Mouse (Mus musculus) cortical plate, adult 2 months (tissue): Measurements from ENCODE around the gene Fads3. TPM values are rescaled to one million over a fixed set of nuclear protein-coding genes. Genes with fewer than 3 reads are reported as not detected.

Experiments used
- H3K27ac ChIP-seq: fragments of 200-500 bp; 2 replicates; pipeline ENCODE4 v1.5.1; 2012; ENCODE audit warnings: low read length, control low read depth, inconsistent platforms; ENCODE audit not compliant: insufficient read depth
- H3K4me1 ChIP-seq: fragments of 200-500 bp; 2 replicates; pipeline ENCODE4 v1.6.1; 2011; ENCODE audit warnings: low read length; ENCODE audit not compliant: control insufficient read depth, insufficient read depth
- H3K4me3 ChIP-seq: fragments of 200-500 bp; 2 replicates; pipeline ENCODE4 v1.5.1; 2011; ENCODE audit warnings: mild to moderate bottlenecking, low read length, control low read depth; ENCODE audit not compliant: insufficient read depth
- CTCF ChIP-seq: fragments of 200-500 bp; IDR thresholded peaks from 2 replicates; pipeline ENCODE4 v1.5.1; 2011; ENCODE audit warnings: mild to moderate bottlenecking, control low read depth, low read length; ENCODE audit not compliant: insufficient read depth; ENCODE audit errors: extremely low read depth
- POLR2A ChIP-seq: fragments of 200-500 bp; IDR thresholded peaks from 2 replicates; pipeline ENCODE4 v1.6.1; 2011; ENCODE audit warnings: mild to moderate bottlenecking, low read length, control low read depth; ENCODE audit not compliant: insufficient read depth; ENCODE audit errors: extremely low read depth
- polyA plus RNA-seq: library from polyadenylated mRNA; depleted of rRNA; stranded (reverse); fragments of >200 nt; gene quantifications from 2 replicates; pipeline ENCODE4 v1.2.3, GENCODE M21; 2012

The Fads3 gene
- polyA plus RNA-seq, 1 experiment, result 44.5 TPM

GRCm38 (mm10) chr19:10017637-10018526 is 23.5 kb upstream of the Fads3 start:
- no peak overlapping the region for H3K27ac ChIP-seq
- 0 out of 2 replicates have a peak, but pooled peaks have one; percentile 40 for TF ChIP-seq POLR2A
- no peak for TF ChIP-seq CTCF
- H3K4me3 ChIP-seq, result peak overlapping the region; percentile 47
- no peaks in the 10 kb centered on the region for H3K4me1 ChIP-seq

- Histone ChIP-seq H3K27ac (no peak overlapping the region), H3K4me3 (peak overlapping the region; percentile 47)
- no peak for TF ChIP-seq POLR2A
- TF ChIP-seq CTCF, result no peak
Observed at GRCm38 (mm10) chr19:10018527-10018818, 22.9 kb upstream of the Fads3 start.

GRCm38 (mm10) chr19:10019214-10019760 is 22.1 kb upstream of the Fads3 start:
- peak overlapping the region; percentile 47; the same call in 1 of the 2 replicates for H3K4me3 ChIP-seq
- no peak for TF ChIP-seq POLR2A
- TF ChIP-seq CTCF, result no peak

More at GRCm38 (mm10) chr19:10018527-10018818, 22.9 kb upstream of the Fads3 start:
- no peaks in the 10 kb centered on the region for H3K4me1 ChIP-seq

GRCm38 (mm10) chr19:10021981-10022380 is 19.4 kb upstream of the Fads3 start:
- no peak overlapping the region for H3K27ac ChIP-seq
- no peaks in the 10 kb centered on the region for H3K4me1 ChIP-seq
- H3K4me3 ChIP-seq, result no peak overlapping the region
- TF ChIP-seq CTCF (no peak), POLR2A (no peak)

More at GRCm38 (mm10) chr19:10019214-10019760, 22.1 kb upstream of the Fads3 start:
- Histone ChIP-seq H3K27ac (no peak overlapping the region), H3K4me1 (no peaks in the 10 kb centered on the region)

GRCm38 (mm10) chr19:10022414-10023303 is 18.7 kb upstream of the Fads3 start:
- no peak overlapping the region for H3K27ac ChIP-seq
- no peaks in the 10 kb centered on the region for H3K4me1 ChIP-seq
- no peak overlapping the region for H3K4me3 ChIP-seq
- TF ChIP-seq CTCF, result peak; percentile 61
- no peak for TF ChIP-seq POLR2A

GRCm38 (mm10) chr19:10023304-10023758 is 18.0 kb upstream of the Fads3 start:
- TF ChIP-seq POLR2A (no peak), CTCF (no peak)
- Histone ChIP-seq H3K4me1 (no peaks in the 10 kb centered on the region), H3K27ac (no peak overlapping the region), H3K4me3 (no peak overlapping the region)

GRCm38 (mm10) chr19:10025169-10025875 is 16.0 kb upstream of the Fads3 start:
- TF ChIP-seq POLR2A, result no peak
- Histone ChIP-seq H3K27ac (no peak overlapping the region), H3K4me1 (no peaks in the 10 kb centered on the region), H3K4me3 (no peak overlapping the region)

- H3K4me3 ChIP-seq, result no peak overlapping the region
- no peak overlapping the region for H3K27ac ChIP-seq
- TF ChIP-seq POLR2A (no peak), CTCF (no peak)
- no peaks in the 10 kb centered on the region for H3K4me1 ChIP-seq
Observed at GRCm38 (mm10) chr19:10029746-10030145, 11.6 kb upstream of the Fads3 start.
